Mouse (Mus musculus): ENCODE data around the gene Plod3. TPM values are rescaled to one million over a fixed set of nuclear protein-coding genes. Genes with fewer than 3 reads are reported as not detected.
"Not testable (repeated sequence)": the region's sequence is repeated elsewhere in the genome, so short reads cannot be mapped to it uniquely, and the experiment has no call there.

Plod3 gene
- 1 to 10 TPM; 2.6 to 6.0 TPM for polyA plus RNA-seq (2017; shearing (Covaris generic))

GRCm38 (mm10) chr5:136986695-136987137 is at the start of gene Plod3:
Gene Plod3 (plus strand): TSS chr5:136987019.
- ATAC-seq = peak; percentile 97

GRCm38 (mm10) chr5:136937621-136938020 is 49.2 kb upstream of the Plod3 start:
- no peak for ATAC-seq

GRCm38 (mm10) chr5:136939284-136939683 is 47.5 kb upstream of the Plod3 start:
- ATAC-seq = no peak

GRCm38 (mm10) chr5:136940029-136940428 is 46.8 kb upstream of the Plod3 start:
- ATAC-seq = not testable (repeated sequence)

GRCm38 (mm10) chr5:136940845-136941560 is 45.8 kb upstream of the Plod3 start:
- no peak for ATAC-seq

- no peak for ATAC-seq
Measured at GRCm38 (mm10) chr5:136942781-136943180, 44.0 kb upstream of the Plod3 start.

GRCm38 (mm10) chr5:136943382-136943781 is 43.4 kb upstream of the Plod3 start:
- no peak for ATAC-seq

- no peak for ATAC-seq
Measured at GRCm38 (mm10) chr5:136945084-136945483, 41.7 kb upstream of the Plod3 start.

GRCm38 (mm10) chr5:136947874-136948273 is 38.9 kb upstream of the Plod3 start:
- ATAC-seq = no peak

GRCm38 (mm10) chr5:136949551-136950336 is 37.1 kb upstream of the Plod3 start:
- not testable (repeated sequence) for ATAC-seq

GRCm38 (mm10) chr5:136950521-136950920 is 36.3 kb upstream of the Plod3 start:
- no peak for ATAC-seq

GRCm38 (mm10) chr5:136952153-136952552 is 34.7 kb upstream of the Plod3 start:
- ATAC-seq = no peak

GRCm38 (mm10) chr5:136953015-136953414 is 33.8 kb upstream of the Plod3 start, which contains the start of gene Fis1:
Gene Fis1 (plus strand): TSS chr5:136953275.
- peak; percentile 87 for ATAC-seq

GRCm38 (mm10) chr5:136953440-136953951 is 33.3 kb upstream of the Plod3 start:
- no peak for ATAC-seq

- no peak for ATAC-seq
Measured at GRCm38 (mm10) chr5:136955622-136956021, 31.2 kb upstream of the Plod3 start.

GRCm38 (mm10) chr5:136957250-136957649 is 29.6 kb upstream of the Plod3 start:
- no peak for ATAC-seq

GRCm38 (mm10) chr5:136958991-136959605 is 27.7 kb upstream of the Plod3 start:
- ATAC-seq = no peak

- no peak for ATAC-seq
Measured at GRCm38 (mm10) chr5:136960053-136960452, 26.8 kb upstream of the Plod3 start.

GRCm38 (mm10) chr5:136961334-136961982 is 25.4 kb upstream of the Plod3 start:
- ATAC-seq = no peak

GRCm38 (mm10) chr5:136961983-136962461 is 24.8 kb upstream of the Plod3 start:
- peak; percentile 90 for ATAC-seq

GRCm38 (mm10) chr5:136962501-136962900 is 24.3 kb upstream of the Plod3 start:
- peak; percentile 72 for ATAC-seq

- no peak for ATAC-seq
Measured at GRCm38 (mm10) chr5:136962966-136963540, 23.8 kb upstream of the Plod3 start.

Data from activated CD4-positive, CD25-positive, alpha-beta regulatory T cell, adult 4 months (primary cell).